Mouse (Mus musculus) brain, embryonic 18.5 days (tissue): ENCODE data around the gene Myo1g.
A peak's percentile ranks its signal among the peaks of the same experiment; 100 is the strongest.
"Not testable (repeated sequence)": the region's sequence is repeated elsewhere in the genome, so short reads cannot be mapped to it uniquely, and the experiment has no call there.

Source experiments
- DNase-seq: peaks from one replicate; pipeline ENCODE4 v3.0.0-alpha.2; 2012; ENCODE audit warnings: low read depth, low spot score

The Myo1g gene

DNA sequence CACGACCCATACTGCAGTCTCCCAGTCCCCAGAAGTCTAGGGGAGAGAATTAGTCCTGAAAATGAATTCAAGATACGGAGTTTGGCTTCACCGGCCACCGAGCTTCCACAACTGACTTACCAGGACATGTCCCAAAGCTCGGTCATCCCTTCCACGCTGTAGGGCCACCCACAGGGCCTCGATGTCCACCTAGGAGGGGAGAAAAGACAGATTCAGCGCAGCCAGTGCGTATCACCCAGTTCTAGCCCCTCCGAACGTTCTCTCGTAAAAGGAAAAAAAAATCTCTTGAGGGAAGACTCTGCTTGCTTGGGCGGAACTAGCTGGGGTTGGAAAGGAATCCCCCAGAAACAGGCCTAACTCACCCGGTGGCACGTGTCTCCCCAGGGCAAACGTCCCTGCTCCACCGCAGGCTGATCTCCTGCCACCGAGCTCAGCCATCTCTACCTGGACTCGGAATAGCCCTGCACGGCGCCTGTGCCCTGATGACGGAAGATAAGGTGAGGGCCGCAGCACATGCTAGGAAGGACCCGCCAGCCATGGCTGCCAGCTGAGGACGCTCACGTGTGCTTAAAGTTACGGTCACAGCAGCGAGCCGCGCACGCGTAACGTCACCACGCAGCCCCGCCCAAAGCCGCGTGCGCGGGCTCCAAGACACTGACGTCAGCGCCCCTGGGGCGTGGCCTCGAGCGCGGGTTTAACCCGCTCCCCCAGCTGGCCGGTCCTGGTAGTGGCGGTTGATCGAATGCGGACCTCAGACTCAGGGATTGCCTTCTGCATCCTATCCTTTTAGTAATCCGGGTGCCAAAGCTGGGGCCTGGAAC lies 7.6 kb upstream of the Myo1g start:
- DNase-seq: peak; percentile 92

DNA sequence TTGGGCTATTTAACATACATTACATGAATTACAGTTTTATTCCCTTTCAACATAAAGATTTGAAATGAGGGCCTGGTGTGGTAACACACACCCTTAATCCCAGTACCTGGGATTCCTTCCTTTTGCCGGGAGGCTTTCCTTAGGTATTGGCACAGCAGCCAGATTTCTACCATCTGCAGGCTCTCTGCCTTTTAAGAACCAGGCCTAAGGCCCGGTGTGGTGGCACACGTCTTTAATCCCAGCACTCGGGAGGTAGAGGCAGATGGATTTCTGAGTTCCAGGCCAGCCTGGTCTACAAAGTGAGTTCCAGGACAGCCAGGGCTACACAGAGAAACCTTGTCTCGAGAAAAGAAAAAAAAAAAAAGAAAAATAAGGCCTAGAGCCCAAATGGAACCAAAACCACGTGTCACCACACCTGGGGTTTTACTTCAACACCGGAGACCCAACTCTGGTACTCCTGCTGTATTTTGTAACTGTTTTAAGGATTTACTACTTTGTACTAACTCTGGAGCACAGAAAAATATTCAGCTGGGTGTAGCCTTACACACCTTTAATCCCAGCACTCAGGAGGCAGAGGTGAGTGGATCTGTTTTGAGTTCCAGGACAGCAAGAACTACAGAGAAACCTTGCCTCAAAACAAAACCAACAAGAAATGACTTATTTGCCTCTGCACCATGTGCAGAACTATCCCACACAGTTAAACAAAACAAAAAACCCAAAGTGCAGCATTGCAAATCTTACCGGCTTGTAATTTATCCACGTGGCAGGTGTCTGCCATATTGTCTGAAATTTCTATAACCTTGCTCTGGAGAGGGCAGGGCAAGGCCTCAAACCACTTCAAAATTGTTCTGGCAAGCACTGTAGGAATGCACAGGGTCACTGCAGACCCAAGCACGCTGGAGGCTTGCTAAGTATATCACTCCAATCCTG lies 6.8 kb upstream of the Myo1g start:
- DNase-seq: no peak

DNA sequence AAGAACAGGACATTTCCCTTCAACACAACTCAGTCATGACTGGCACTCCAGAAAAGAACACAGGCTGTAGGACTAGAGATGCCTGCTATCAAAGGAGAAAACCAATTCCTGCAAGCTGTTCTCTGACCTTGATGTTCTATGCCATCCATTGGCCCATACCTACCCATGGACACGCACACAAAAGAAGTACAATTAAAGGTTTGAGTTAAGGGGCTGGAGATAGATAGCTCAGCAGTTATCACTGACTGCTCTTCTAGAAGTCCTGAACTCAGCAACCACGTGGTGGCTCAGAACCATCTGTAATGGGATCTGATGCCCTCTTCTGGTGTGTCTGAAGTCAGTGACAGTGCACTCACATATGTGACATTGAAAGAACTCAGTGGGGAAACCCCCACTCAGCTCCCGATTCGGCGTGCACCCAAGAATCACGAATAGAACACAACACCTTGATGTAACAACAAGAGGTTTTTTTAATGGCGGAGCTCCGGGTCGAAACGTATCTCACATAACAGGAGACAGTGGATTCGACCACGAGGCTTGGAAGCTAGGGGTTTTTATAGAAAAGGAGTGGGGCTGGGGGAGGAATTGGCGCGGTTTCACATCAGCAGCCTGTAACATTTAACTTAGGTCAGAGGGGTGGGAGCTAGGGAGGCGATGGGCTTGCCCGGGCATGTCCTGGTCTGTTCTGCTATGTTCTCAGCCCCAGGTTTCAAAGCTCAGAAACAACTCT lies 5.9 kb upstream of the Myo1g start:
- DNase-seq: not testable (repeated sequence)

DNA sequence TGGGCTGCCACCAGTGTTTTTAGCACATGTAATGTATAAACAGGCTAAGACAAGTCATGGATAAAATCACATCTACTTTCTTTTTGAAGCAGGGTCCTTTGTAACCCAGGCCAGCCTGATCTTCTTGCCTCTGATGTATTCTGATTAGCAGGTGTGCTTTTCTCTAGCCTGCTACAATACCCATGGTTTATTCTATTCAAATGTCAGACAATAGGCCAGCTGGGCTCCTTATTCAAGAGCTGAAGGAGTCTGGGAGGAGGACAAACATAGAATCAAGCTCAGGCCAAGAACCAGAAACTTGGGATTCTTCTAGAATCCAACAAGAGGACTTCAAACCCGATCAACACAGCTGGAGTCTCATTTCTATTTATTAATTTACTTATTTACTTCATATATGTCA lies 4.5 kb upstream of the Myo1g start:
- no peak for DNase-seq

DNA sequence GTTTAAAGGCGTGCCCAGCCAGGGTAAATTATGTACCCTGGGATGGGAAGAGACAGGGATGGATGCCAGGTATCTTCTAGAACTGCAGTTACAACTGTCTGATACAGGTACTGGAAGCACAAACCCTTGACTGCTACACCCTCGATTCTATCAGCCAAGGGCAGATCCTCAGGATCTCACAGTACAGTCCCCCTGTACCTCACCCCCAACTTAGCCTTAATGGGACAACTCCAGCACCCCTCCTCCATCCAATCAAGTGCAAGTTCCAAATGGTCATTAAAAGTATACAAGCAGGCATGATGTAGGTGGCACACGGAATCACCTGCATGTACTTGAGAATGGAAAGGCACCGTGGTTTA lies 4.1 kb upstream of the Myo1g start:
- DNase-seq: no peak

DNA sequence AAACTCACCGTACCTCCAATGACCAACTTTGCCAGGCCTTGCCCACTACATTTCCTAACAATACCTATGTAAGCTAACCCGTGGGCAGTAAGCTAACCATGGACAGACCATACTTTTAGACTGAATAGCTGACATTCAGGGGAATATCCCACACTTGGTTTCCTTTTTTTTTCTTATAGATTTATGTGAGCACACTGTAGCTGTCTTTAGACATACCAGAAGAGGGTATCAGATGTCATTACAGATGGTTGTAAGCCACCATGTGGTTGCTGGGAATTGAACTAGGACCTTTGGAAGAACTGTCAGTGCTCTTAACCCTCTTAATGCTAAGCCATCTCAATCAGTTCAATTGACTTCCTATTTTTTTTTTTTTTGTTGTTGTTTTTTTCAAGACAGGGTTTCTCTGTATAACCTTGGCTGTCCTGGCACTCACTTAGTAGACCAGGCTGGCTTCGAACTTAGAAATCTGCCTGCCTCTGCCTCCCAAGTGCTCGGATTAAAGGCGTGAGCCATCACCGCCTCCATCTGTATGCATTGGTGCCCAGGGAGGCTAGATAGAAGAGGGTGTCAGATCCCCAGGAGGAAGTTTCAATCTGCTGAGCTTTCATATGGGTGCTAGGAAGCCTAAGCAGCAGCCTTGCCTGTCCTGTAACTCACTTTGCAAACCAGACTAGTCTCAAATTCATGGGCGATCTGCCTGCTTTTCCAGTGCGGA lies 3.6 kb upstream of the Myo1g start:
- DNase-seq: no peak

DNA sequence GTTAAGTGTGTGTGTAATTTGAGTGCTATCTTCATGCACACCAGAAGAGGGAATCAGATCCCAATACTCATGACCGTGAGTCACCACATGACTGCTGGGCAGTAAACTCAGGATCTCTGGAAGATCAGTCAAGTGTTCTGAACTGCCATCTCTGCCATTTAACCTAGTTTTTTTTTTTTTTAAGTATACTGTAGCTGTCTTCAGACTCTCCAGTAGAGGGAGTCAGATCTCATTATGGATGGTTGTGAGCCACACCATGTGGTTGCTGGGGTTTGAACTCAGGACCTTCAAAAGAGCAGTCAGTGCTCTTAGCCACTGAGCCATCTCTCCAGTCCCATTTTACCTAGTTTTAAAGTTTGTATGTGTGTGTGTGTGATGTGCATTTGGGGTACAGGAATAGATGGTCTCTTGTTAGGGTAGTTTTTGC lies 2.9 kb upstream of the Myo1g start:
- DNase-seq: no peak

DNA sequence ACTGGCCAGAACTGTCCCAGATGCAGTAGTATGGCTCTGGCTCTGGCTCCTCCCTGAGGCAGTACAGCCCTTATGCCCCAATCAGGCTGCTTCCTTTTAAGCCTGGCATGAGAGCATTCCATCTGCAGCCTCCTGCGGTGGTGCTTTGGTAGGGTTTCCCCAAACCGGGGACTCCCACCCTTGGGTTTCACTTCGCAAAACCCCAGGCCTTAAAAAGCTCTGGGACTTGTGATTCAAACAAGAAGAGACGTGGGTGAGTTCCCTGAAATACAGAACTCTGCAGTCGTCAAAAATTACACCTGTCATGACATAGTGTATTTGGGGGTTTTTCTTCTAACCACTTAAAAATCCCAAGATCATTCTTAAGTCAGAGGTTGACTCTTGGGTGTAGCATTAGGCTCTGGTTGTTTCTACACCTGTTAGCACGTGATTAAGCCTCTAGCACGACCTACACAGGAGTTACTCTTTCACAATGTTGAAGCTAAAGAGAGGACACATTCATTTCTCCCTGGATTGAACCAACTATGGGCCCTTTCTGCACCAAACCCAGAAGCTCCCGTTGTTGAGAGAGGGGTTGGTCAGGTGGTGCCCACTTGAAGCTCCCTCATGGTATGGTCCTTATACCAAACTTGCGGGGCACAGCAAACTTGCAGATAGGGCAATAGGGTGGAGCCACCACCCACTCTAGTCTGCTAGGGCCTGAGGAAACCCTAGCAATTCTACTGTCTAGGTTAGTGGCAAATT lies 2.2 kb upstream of the Myo1g start:
- DNase-seq: no peak

DNA sequence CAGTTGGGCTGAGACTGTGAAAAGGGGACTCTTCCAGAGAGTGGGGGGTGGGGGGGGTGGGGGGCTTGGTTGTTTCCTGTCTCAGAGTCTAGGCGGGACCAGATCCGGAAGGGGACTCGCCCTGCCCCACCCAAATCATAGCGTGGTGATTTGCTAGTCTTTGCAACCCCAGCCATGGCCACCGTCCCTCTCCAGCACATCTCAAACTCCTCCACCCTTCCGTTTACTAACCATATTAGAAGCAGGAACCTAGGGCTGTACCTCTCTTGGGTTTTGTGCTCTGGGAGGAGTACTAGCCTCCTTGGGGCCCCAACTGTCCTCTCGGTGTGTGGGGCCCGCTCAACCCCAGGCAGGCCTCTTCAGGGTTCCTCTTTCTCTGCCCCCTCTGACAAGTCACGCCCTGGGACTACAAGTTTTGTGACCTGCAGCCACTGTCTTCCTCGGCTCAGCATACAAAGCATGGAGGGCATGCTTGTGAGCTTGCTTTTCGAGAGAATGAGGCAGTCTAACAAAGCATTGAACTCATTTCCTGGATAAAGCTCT lies 1.2 kb downstream of the Myo1g start:
- DNase-seq: no peak

DNA sequence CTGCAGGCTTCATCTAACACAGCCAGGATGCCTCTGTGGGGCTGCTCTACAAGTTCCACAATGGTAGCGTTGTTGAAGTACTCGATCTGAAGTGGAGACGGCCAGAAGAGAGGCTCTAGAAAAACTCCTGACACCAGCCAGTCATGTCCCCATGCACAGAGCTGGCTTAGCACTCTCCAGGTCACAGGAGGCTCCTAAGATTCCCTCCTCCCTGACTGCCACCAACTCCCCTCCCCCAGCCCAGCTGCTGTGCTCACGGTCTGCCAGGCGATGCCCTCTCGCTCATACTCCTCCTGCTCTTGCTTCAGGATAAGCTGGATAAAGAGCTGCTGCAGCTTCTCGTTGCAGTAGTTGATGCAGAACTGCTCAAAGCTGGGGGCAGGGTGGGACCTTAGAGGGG lies 5.9 kb downstream of the Myo1g start:
- no peak for DNase-seq

DNA sequence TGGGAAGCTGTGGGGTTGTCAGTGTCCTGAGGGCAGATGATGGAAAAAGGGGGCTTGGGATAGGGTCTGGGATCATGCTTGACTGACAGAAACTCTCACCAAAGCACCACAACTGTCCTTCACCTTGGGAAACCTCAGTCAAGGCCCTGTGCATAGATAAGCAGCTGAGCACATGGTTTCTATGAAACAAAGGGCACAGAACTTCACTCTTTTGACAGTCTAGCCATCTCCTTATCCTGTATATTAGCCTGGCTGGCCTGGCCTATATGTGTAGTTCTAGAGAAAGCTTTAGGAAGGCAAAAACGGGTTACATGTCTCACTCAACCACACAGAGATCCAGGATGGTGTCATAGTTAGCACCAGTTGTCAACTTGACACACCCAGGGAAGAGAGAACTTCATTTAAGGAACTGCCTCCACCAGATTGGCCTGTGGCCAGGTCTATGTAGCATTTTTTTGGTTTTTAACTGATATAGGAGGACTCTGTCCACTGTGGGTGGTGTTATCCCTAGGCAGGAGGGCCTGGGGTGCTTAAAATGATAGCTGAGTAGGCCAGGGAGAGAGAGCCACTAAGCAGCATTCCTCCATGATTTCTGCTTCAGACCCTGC lies 12.4 kb downstream of the Myo1g start:
- no peak for DNase-seq

DNA sequence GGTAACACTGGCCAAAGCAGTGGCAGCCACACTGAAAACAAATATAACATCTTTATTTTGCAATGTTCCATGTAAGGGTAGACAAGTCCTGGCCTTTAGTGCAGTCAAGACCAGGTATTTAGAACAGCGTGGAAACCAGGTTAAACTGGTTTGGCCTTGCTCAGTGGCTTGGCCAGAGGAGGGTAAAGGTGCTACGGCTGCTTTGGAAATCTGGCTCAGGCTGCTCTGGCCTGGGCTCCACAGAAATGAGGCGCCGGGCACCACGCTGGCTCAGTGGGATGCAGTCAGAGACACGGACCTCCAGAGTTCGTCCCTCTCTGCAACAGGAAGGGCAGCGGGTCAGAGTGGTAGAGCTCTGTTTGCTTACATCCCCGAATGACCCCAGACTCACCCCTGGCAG lies 14.2 kb downstream of the Myo1g start:
- no peak for DNase-seq

DNA sequence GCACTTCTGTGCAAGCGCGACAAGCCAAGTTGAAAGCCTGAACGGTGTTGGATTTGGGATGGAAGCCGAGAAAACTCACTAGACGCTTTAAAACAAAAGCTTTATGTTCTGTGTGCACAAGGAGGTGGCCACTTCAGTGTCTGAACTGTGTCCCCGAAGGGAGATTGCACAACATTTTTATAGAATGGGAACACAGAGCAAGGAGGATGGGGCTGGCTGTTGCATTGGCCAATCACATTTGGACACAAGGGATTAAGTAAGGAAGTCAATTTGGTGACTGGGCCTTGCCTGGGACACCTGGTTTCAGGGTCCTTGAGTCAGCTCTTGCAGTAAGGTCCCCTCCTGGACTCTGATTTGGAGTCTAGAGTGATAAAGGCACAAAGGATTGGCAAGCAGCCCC lies 16.1 kb downstream of the Myo1g start:
- no peak for DNase-seq

DNA sequence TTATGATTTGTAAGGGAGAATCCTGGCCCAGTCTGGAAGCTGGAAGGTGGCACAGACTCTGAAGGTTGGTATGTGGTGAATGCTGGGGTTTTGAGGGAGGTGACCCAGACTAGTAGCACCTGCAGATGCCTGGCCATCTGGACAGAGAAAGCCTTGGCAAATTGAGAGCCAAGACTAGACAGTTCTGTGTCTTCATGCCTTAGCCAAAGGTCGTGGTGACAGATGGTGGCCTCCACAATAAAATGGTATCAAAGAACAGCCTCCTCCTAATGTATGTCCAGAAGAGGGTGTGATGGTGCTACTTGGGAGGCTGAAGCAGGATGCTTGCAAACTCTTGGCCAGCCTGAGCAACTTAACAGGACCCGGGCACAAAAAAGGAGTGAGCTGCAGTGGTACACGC lies 16.5 kb downstream of the Myo1g start:
- DNase-seq: no peak

DNA sequence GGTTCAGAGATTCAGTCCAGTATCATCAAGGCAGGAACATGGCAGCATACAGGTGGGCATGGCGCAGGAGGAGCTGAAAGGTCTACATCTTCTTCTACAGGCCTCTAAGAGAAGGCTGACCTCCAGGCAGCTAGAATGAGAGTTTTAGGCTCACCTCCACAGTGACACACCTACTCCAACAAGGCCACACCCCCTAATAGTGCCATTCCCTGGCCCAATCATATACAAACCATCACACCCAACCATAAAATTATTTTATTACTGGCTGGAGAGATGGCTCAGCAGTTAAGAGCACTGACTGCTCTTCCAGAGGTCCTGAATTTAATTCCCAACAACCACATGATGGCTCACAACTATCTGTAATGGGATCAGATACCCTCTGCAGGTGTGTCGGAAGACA lies 18.3 kb downstream of the Myo1g start:
- no peak for DNase-seq

DNA sequence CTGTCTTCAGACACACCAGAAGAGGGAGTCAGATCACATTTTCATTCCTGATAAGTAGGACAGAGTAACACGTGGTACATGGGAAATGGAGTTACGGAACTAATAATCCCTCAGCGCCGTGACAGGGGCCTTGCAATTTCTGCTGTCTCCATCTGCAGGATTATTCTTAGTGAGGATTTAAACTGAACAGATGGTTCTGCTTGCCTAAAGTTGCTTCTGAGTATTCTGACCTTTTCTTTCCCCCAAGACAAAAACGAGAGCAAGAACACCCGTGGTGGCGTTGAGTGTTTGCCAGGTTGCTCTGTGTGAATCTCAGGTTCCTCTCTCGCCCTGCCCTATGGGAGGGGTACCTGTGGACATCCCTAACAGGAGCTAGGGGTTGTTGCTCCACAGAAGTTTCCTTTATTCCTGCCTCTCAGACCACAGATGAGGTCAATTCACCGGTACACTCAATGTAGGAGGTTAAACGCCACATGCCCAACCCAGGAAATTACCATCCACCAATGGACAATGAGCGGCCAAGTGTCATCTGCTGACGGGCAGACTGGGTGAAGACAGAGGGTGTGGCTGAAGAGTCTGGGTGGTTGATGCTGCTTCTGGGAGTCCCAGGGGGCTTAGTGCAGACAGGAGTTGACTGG lies 23.3 kb downstream of the Myo1g start:
- no peak for DNase-seq

DNA sequence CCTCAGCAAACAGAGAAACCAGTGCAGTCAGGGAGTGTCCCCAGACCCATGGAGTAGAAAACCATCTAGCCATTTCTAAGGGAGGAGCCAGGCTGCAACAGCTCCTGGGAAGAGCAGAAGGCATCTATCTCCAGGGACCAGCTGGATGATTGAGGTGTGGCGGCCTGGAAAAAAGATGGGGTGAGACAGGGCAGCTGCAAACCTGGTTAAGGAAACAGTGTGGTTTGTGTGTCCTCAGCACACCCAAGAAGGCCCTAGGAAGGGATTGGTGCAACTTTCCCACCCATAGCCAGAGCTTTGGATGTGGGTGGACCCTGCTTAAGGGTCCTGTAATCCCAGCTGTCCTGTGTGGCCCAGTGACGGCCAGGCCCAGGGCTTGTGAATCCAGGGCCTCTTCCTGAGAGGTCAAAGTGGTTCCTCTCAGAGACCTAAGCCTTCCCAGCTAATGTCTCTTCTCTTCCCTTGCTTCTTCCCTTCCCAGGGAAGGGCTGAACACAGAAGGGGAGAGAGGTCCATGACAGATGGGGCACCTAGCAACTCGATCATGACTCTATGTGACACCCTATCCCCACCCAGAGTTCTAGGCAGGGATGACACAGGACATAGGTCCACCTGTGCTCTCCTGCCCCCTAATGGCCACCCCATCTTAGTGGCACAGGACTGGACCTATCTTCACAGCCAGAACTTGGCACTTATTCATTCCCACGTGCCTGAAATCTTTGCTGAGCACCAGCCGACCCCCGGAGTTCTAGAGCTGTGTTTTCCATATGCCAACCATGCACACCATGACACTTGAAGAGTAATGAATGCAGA lies 30.9 kb downstream of the Myo1g start:
- no peak for DNase-seq

DNA sequence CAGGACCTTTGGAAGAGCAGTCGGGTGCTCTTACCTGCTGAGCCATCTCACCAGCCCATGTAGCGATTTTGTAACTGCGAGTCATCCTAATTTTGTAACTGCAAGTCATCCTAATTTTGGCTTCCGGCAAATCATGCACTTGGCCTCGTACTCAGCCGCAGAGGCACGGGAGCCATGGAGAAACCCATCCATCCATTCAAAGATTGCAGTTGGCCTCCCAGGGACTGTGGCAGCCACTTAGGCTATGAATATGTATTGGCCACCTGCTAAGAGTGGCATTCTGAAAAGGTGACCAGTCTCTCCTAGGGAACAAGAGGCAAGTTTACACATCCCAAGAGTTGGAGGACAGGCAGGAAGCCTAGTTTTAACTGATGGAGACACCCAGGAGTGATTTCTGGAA lies 31.5 kb downstream of the Myo1g start:
- no peak for DNase-seq
